Mouse (Mus musculus): ENCODE results near the gene Dcst1.

Gene Dcst1

DNA sequence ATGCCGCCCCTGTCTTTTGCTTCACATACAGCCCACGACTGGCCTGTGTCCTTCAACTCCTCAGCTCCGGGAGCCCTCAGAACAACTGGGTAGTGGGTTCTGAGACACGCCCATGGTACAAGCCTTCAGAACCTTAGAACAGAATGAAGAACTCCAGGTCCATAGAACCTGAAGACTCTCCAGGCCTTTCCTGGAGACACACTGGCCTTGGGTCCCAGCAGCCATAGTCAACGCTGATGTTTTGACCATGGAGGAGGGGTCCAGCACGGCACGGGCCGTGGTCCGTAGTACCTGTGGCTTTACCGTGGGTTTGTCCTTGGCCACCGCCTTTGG lies at the start of gene Dcst1:
Gene Dcst1, minus strand, starts transcription at position 101 of the 333 bp plus-strand sequence.
- DNase-seq (ENCODE audit: low read depth, low spot score), result no peak

DNA sequence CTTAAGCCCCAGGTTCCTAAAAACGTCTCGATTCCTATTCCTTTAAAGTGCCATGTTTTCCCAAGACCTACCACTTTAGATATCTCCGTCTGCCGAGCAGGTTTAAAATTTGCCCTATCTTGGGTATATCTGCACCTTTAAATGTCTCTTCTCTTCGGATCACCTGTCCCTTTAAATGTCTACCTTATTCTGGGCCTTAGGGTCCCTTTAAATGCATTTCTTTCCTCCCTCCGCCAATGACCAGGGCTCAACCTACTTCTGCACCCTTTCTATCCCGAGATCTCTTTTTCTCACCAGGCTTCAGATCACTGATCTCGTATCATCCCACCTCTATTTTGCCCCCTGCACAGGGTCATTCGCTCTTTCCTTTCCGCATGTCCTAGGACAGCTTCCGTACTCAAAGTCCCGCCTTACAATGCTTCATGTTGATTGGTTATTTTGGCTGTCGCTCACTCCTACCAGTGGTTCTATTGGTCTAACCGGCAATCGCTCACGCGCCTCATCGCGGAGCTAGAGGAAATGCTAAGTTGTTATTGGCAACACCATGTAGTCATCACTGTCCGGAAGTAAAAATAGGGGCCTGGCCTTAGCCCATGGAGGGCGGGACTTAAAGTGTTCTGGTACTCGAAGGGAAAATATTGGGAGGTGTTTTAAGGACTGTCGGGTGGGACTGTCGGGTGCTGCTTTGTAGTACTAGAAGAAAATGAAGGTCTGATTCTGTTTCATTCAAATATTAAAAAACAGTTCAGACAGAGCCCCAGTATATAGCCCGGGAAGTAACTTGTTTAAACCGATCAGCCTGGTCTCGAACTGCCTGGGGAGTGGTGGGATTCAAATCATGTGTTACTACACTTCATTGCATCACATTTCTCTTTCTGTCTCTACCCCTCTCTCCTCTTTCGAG lies 46.7 kb upstream of the Dcst1 start, which contains the start of gene Flad1:
Gene Flad1, minus strand, starts transcription at position 381 of the 904 bp plus-strand sequence.
- peak; percentile 100 for DNase-seq (ENCODE audit: low read depth, low spot score)

DNA sequence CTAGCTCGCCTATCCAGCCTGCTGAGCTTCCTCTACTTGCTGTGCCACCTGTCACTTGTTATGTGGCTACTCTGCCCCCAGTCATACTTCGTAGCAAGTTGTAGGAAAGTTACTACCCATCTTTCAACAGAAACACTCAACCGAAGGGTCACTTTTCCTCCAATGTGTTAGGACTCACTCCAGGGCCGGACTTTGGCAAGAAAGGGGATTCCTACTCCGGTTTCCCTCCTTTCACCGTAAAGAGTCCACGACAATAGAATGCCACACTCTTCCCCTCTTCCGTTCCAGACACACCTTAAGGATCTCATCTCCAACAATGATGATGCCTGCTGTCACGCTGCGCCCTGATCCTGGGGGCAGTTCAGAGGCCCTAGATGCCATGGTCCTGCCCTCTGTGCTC lies 45.8 kb upstream of the Dcst1 start:
- DNase-seq (ENCODE audit: low read depth, low spot score), result no peak

DNA sequence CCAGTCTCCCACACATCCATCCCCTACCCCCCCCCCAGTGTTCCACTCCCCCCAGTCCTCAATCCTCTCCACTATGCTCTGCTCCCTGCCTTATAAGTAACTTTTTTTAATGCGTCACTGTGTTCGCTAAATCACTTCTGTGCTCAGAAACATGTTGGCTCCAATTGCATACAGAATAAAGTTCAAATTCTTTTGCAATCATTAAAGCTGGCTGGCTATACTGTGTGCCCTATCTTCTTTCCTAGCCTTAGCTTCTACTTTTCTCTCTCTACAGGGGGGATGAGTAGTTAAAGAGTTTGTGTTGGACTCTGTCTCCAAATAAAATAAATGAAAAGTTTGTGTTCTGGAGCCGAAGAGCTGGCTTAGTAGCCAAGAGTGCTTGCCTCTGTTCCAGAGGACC lies 44.6 kb upstream of the Dcst1 start:
- DNase-seq (ENCODE audit: low read depth, low spot score), result no peak

DNA sequence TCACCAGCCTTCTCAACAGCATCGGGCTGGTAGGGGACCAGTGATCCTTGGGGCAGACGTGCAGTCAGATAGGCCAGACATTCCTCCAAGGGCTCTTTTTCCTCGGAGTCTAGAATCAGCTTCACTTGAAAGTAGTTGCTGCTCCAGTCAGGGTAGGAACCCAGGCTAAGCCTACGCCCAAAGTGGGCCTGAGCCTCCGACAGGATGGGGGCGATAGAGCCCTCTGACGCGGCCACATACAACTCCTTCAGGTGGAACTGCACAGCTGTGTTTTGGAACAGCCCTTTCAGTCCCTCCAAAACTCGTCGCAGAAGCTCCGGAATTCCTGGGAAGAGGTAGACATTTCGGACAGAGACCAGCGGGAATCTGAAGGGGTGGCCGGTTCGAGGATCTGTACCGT lies 43.4 kb upstream of the Dcst1 start:
- DNase-seq (ENCODE audit: low read depth, low spot score), result no peak

DNA sequence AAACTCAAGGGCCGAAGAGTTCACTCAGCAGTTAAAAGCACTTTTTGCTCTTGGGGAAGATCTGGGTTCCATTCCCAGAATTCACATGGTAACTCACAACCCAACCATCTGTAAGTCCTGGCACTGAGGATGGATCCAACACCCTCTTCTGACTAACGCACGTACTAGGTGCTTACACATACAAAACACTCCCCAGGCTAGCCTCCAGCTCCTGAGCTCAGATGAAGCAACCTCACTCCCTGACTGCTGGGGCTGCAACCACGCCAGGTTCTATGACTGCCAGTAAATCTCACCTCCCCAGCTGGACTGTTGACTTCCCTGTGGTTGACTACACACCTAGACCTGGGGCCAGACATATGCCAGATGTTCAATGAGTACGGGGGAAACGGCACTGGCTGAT lies 41.8 kb upstream of the Dcst1 start:
- DNase-seq (ENCODE audit: low read depth, low spot score), result no peak

DNA sequence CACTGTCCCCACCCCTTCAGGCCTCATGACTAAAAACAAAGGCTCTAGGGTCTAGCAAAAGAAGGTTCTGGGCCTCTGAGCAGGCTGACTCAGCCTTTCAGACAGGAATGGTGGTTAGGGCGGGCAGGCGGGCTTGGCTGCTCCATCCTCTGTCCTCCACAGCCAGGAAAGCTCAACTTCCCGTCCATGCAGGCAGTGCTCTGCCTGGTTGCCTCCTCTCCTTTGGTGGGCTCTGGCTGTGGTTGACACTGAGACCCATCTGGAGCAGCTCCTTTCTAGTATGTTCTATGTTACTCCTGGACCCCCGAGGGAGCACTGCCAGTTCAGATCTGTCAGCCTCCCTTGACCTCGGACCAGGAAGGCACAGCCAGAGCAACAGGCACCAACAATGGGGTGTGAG lies 37.6 kb upstream of the Dcst1 start, which contains the start of gene Lenep:
Gene Lenep, minus strand, starts transcription at position 101 of the 400 bp plus-strand sequence.
- peak; percentile 44 for DNase-seq (ENCODE audit: low read depth, low spot score)

DNA sequence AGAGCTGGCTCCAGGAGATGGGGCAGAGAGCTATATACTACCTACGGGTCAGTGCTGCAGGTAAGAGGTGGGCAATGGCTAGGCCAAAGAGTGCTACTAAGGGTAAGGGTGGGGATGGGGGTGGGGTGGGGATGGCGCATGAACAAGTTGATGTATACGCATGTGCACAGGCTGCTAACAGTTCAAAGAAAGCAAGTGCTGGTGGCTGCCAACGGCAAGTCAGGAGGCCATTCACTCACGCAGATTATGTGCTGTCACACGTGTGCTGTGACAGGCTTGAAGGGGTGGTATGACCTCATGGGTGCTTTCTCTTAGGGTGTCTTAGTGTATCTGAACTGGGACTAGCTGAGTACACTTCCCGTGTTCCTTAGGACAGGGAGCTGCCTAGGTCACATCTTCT lies 36.3 kb upstream of the Dcst1 start:
- no peak for DNase-seq (ENCODE audit: low read depth, low spot score)

DNA sequence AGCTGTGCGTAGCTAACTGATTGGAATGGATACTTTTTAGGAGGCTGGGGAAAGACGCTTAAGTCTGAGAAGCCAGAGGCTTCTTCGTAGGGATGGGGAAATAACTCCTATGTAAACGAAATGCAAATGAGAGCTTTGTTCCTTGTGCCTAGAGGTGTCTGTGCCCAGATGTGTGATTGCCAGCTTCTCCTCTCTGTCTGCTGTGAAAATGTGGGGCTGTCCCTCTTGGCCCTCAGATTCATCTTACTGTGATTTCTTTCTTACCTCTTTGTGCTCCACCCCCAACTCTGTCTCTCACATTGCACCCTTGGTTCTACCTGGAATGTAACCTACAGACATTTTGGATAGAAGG lies 31.6 kb upstream of the Dcst1 start:
- DNase-seq (ENCODE audit: low read depth, low spot score), result no peak

DNA sequence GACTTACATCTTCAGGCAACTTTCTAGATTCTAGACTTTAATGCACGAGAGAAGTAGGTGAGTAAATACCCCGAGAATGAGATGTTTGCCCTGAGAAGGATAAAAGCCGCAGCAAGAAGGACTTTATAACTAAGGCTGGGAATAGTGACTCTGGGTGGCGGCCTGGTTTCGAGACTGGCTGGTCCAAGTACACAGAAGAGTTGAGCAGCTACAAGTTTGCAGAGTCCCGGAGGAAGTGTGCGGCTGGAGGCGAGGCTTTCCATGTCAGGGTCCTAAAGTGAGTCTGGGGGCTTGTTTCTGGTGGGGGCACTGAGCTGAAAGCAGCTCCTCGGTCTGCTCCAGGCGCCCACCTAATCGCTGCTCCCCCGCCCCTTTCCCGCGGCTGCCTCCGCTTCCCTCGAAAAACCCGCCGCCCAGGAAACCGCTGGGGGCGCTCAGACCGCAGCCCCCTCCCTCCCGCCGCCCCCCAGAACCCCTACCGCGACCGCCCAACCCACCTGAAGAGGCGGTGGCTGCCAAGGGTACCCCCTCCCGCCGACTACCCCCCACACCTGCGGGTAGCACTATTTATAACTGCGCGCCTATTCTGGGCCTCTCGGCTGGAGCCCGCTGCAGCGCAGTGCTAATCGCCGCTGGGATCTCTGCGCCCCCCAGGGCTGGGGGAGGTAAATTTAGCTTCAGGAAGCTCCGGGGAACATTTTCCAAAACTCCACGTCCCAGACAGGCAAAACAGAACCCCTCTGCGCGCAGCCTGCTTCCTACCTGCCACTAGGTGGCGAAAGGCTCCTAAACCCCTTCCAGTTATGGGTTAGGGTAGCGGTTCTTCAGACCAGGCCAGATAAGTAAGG lies 31.0 kb upstream of the Dcst1 start:
- DNase-seq (ENCODE audit: low read depth, low spot score), result peak; percentile 89

DNA sequence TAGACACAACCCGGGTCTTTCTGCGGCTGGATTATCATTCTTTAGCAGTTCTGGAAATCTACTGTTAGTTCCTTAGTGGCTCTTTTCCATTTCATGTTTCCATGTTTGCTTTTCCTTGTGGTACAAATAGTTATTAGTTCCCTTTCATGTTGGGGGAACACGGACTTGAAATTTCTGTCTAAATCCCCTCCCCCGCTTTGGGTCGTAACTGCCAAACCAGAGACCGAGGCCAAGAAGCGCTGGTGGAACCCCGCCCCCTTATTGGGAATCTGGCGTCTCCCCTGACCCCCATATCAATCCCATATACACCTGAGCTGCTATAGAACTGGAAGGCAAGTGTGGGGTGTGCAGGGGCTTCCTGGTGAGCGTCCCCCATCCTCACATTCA lies 30.4 kb upstream of the Dcst1 start:
- no peak for DNase-seq (ENCODE audit: low read depth, low spot score)

DNA sequence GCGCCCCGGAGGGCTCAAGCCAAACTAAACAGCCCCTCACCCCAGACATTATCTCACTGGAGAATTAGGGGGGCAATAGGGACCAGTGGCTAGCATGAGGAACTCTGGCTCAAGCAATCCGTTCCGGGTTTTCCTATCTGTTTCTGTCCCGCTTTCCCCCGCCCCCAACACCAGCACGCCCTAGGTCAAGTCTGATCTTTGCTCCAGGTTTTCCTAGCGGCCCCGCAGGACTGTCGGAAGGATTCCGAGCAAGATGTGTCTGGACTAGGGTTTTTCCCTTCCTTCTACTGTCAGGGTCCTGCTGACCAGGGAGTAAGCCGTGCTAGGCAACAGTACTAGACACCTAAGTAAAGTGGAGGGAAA lies 29.8 kb upstream of the Dcst1 start:
- DNase-seq (ENCODE audit: low read depth, low spot score), result peak; percentile 95

DNA sequence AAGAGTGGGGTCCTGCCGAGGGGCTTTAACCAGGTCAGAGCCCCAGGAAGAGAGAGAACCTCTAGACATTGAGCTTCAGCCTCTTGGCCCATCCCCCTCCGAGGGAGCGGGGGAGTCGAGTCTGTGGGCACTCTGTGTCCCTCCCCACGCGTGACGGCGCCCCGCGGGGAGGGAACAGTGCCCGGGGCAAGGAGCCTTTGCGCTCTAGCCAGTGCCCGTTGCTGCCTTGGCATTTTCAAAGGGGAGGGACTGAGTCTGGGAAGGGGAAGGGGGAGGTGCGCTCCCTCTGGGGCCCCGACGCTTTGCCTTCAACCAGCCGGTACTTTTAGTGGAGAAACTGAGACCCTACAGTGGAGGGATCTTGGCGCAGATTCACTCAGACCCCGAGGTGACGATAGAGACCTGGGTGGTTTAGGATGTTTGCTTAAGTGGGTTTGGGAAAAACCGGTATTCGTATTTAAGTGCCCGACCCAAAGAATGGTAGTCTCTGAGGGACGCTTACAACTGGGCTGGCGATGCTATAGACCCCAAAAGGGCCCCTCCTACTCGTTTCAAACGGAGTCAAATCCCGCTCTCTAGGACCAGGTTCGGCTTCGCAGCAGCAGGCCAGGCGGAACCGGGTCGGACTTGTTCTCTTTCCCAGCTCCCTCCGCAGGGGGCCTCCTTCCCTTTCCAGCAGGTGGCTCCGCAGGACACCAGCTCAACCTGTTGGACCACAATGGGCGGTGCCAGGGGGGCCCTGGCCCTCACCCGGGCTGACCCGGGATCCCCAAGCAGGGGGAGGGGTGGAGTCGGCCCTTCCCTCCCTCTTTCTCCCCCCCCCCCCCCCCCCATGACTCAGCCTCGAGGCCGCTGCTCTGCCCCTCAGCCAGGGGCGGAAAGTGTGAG lies 29.2 kb upstream of the Dcst1 start, which contains the start of gene Zbtb7b:
Gene Zbtb7b, minus strand, starts transcription at position 771 of the 888 bp plus-strand sequence.
- DNase-seq (ENCODE audit: low read depth, low spot score), result peak; percentile 87

DNA sequence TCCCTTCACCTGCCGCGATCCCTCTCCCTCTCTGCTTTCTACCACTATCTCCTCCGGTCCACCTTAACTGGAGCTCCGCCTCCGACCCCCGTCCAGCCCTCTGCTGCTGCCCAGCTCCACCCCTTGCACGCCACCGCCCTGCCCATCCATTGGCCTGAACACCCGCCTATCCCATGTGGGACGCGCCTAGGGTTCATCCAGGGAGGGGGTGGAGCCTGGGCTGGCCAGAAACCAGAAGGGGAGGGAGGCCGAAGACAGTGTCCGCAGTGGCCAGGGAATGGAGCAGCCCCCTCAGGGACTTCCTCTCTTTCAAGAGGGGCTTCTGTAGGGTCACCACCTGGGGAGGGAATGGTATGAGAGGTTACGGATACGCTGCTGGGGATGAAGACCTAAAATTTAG lies 28.6 kb upstream of the Dcst1 start:
- DNase-seq (ENCODE audit: low read depth, low spot score), result peak; percentile 99

DNA sequence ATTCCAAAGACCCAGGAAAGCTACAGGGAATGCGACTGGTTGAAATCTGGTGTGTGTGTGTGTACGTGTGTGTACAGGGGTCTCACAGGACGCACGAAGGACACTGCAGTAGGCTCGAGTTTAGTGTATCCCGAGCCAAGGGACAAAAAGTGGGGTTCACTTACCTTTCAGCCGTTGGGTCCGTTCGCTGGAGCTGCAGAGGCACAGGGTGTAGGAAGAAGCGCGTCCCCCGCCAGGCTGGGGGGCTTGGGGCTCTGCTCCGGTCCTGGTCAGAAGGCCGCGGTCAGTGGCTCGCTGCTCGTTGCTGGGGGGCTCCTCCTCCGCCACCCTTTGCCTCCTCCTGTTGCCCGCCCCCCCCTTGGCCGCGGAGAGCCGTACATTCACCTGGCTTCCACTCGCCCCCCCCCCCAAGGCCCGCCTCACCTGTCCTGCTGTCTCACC lies 27.8 kb upstream of the Dcst1 start:
- peak; percentile 53 for DNase-seq (ENCODE audit: low read depth, low spot score)

DNA sequence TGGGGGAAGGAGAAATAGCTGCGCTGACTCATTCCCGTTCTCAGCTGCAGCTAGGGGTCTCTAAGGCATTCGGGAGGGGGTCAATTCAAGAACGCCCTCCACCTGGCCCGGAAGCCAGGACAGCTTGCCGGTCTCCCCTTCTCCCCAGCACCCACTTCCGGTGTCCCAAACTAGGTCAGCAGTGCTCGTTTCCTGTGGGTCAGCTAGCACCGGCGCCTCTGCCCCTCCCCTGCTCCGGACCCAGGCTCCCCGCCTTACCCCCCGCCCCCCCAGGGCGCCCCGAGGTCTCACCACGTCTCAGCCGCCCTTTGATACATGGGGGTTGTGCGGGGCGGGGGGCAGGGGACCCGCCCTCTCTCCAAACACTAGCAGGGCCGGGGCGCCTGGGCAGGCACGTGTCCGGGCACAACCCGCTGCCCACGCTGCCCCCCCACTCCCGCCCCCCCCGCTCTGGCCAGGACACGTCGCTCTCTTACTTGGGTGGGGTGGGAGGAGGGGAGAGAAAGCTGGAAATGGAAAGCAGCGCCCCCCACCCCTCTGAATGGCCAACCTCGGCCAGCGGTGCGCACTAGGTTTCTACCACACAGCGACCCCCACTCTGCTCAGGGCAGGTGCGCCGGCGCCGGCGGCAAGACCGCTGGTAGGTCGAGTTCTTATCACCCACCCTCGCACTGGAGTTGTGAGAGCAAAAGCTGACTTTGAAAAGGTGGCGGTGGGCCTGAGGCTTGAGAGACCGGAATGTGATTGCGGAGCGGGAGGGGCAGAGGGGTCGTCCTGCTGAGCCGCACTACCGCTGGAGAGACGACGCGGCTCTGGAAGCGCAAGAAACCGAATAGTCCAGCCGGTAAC lies 26.8 kb upstream of the Dcst1 start:
- DNase-seq (ENCODE audit: low read depth, low spot score), result peak; percentile 83

DNA sequence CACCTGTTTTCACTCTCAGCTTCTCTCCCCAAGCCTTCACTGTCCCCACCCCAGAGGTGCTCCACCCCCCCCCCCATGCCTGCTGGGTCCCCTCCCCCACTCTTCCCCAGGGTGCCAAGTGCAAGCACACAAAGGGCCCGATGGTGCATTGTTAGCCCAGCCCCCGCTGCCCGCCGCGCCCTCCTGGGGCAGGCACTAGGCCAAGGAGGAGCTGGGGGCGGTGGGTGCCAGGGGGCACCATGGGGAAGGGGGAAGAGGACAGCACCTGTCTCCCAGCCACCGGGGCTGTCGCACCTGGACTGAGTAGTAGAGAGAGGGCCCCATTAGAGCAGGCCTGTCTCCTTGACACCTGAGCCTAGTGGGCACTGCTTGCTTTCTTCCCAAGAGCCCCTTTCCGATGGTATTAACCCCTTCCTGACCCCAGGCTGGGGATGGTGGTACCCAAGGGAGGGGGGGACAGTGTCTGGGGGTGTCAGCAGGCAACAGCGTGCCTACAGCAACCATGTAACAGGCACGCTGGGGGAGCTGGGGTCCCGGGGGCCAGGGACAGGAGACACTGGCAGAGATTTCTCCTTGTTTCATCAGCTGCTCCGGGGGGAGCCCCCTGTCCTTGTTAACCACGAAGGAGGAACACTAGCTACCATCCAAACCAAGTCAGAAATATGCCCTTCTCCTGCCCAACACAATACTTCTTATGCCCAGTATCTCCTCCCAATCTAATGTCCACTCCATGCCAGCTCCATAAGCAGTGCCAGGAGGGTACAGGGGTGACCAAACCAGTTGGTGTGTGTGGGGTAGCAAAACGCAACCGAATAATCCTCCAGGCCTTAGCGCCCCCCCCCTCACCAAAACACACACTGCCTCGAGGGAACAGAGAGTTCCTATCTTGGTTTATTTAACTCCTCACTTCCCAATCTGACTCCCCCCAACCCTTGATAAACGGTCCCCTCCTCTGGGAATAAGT lies 25.9 kb upstream of the Dcst1 start:
- peak; percentile 64 for DNase-seq (ENCODE audit: low read depth, low spot score)

DNA sequence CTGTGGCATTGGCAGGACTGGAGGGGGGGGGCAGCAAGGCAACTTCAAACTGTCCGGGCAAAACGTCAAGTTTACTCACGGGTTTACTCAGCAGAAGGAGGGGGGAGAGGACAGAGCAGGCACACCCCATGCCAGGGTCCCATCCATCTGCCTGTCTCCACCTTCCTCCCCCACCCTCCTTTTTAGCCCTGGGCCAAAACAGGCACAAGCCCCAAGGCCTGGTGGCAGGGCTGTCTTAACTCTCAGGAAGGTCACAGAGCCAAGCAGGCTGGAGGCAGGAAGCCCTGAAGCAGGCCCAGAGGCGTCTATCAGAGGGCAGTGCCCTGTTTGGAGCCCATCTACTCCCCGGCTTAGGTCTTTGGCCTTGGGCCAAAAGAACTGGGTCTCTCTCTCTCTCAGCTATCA lies 25.1 kb upstream of the Dcst1 start:
- peak; percentile 72 for DNase-seq (ENCODE audit: low read depth, low spot score)

Data from 3T3-L1 (cell line).